Mouse (Mus musculus) brain, embryonic 14.5 days (tissue): ENCODE data around the gene Pgbd5. TPM values are rescaled to one million over a fixed set of nuclear protein-coding genes. Genes with fewer than 3 reads are reported as not detected.

Experiments
- DNase-seq: peaks from one replicate; pipeline ENCODE4 v3.0.0-alpha.2; 2011; ENCODE audit warnings: low read depth
- CTCF ChIP-seq: fragments of 200-500 bp; IDR thresholded peaks from 2 replicates; pipeline ENCODE4 v1.5.1; 2012; ENCODE audit warnings: inconsistent platforms, mild to moderate bottlenecking, moderate library complexity, borderline replicate concordance; ENCODE audit not compliant: insufficient read depth, insufficient read length; ENCODE audit errors: extremely low read depth
- POLR2A ChIP-seq: fragments of 200-500 bp; IDR thresholded peaks from 2 replicates; pipeline ENCODE4 v1.6.1; 2012; ENCODE audit warnings: mild to moderate bottlenecking, inconsistent platforms, borderline replicate concordance; ENCODE audit not compliant: poor library complexity, insufficient read depth, insufficient read length, severe bottlenecking; ENCODE audit errors: extremely low read depth
- polyA plus RNA-seq: library from polyadenylated mRNA; depleted of rRNA; stranded (reverse); fragments of >200 nt; gene quantifications from 2 replicates; pipeline ENCODE4 v1.2.3, GENCODE M21; 2012

Pgbd5 gene
- polyA plus RNA-seq, 1 experiment = 33.4 TPM

DNA sequence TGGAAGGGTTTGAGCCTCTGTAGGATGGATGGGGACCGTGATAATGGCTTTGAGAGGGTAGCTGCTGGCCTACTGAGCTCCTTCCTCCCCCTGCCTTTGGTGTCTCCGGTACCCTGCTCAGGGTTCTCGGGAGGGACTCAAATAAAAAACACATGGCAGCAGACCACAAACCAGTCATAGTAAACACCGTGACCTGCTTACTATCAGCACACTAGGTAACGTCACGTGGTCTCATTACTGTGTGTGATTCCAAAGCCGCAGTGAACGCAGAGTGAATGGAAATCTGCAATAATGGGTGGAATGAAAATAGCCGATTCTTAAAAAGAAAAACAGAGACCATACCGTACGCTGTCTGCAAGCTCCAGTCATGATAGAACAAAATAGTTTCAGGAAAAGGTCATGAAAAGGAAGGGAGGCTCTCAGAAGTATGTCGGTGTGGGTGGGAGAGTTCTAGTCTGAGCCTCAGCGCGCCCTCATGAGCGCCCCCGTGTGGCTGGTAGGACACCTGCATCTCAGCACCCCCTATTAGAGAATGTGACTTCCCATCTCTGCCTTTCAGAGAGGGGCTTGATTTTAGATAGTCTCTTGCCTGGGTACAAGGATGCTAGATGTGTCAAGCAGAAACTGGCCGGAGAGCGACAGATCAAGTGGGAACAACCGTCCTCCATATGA, 92.5 kb downstream of the Pgbd5 start:
- DNase-seq = peak; percentile 77
- TF ChIP-seq CTCF = peak; percentile 99
- TF ChIP-seq POLR2A = no peak

GRCm38 (mm10) chr8:124345098-124345497, 94.4 kb downstream of the Pgbd5 start:
- no peak for TF ChIP-seq CTCF
- DNase-seq = no peak

DNA sequence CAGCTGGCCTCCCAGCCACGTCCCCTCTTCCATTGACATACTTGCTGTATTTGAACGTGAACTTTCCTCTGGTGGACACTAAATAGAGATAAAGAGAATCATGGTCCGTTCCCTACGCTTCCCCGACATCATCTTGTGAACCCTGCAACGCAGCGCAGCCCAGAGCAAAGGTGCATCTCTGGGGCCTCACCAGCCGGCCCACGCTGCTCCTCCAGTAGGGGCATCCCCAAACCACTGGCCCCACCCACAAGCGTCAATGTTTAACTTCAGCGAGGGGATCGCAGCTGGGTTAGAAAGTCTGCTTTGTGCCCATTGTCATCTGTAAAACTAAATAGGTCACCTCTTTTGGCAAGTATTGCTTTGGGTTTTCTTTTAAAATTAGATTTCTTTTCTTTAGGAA, 95.5 kb downstream of the Pgbd5 start:
- no peak for DNase-seq
- no peak for TF ChIP-seq CTCF
- TF ChIP-seq POLR2A = no peak

GRCm38 (mm10) chr8:124343151-124343550, 96.3 kb downstream of the Pgbd5 start:
- DNase-seq = no peak
- TF ChIP-seq CTCF (no peak), POLR2A (no peak)

- TF ChIP-seq POLR2A (no peak), CTCF (no peak)
- peak; percentile 45 for DNase-seq
These were observed 98.9 kb downstream of the Pgbd5 start for GRCm38 (mm10) chr8:124340360-124341068.

DNA sequence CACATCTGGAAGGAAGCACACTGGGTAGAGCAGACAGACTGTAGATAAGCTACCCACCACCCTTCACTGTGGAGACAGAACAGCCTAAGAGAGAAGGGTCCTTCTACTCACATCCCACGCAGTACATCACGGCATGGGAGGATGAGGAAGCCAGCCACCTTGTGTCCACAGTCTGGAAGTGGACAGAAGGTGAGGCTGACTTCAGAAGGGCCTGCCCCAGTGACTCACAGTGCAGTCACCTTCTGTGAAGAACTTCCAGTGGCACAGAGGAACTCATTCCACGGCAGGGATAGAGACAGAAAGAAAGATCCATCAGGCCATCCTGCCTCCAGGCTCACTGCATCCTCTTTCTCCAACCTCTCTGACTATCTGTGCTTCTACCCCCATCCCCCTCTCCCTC, 99.7 kb downstream of the Pgbd5 start:
- DNase-seq = no peak
- TF ChIP-seq POLR2A = no peak

- no peak for DNase-seq
- no peak for TF ChIP-seq CTCF
- TF ChIP-seq POLR2A = no peak
These were observed 103.2 kb downstream of the Pgbd5 start for GRCm38 (mm10) chr8:124336302-124336701.

GRCm38 (mm10) chr8:124331706-124332105, 107.8 kb downstream of the Pgbd5 start:
- peak; percentile 49 for DNase-seq
- no peak for TF ChIP-seq CTCF
- TF ChIP-seq POLR2A = no peak

- TF ChIP-seq CTCF = no peak
- TF ChIP-seq POLR2A = no peak
These were observed 108.4 kb downstream of the Pgbd5 start for GRCm38 (mm10) chr8:124331094-124331493.

GRCm38 (mm10) chr8:124330433-124330832, 109.0 kb downstream of the Pgbd5 start:
- TF ChIP-seq POLR2A (no peak), CTCF (no peak)
- peak; percentile 86 for DNase-seq

More at GRCm38 (mm10) chr8:124331094-124331493, 108.4 kb downstream of the Pgbd5 start:
- no peak for DNase-seq

DNA sequence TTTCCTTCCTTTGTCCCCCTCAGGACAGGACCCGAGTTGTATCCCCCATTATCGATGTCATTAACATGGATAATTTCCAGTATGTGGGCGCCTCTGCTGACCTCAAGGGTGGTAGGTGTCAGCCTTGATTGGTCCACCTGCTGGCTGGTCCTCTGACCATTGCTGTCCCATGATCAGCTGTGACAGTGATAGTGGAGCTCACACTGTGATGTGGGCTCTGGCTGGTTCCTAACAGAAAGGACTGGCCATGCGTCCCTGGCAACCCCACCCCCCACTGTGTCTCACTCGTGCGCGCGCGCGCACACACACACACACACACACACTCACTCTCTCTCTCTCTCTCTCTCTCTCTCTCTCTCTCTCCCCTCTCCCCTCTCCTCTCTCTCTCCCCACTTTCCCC, 109.8 kb downstream of the Pgbd5 start:
- TF ChIP-seq POLR2A = no peak
- no peak for TF ChIP-seq CTCF
- DNase-seq = peak; percentile 48

DNA sequence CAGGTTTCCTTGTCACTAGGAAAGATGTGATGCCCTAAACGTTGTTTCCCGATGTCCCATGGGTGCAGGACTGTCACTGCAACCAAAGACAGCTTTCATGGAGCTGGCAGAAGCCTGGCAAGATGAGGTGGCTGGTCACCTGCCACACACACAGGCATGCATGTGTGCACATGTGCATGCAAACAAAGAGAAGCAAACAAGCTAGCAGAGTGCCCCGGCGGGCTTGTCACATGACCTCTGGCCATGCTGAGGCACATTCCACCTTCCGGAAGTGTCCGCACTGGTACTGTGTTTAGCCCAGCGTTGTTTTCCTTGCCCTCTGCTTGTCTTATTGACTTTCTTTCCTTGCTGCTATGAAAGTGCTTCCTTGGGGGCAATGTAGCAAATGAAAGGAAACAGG, 111.2 kb downstream of the Pgbd5 start:
- TF ChIP-seq CTCF = no peak
- TF ChIP-seq POLR2A = no peak

More for the DNA sequence above, 111.2 kb downstream of the Pgbd5 start:
- DNase-seq = no peak
